Mouse (Mus musculus) intestine, embryonic 14.5 days (tissue): ENCODE measurements at regions not wholly inside any gene's neighbourhood (a gene's known extent, or its start where the extent isn't known, plus 50 kb on each side); places are given as distances from the start of the nearest gene placed in this dataset.

Experiments
- ATAC-seq: fragments of 200-750 bp; cut with Nextera tagmentation; replicated peaks from 2 replicates; pipeline ENCODE4 v1.8.0; 2017; ENCODE audit warnings: low read depth, moderate number of reproducible peaks, moderate TSS enrichment, moderate library complexity; ENCODE audit not compliant: low FRiP score, low TSS enrichment
- DNase-seq: peaks from one replicate; pipeline ENCODE4 v3.0.0-alpha.2; 2018; ENCODE audit warnings: low spot score
- H3K27ac ChIP-seq: fragments of 300-500 bp; sonication (generic); 2 replicates; pipeline ENCODE4 v1.5.1; 2014; ENCODE audit warnings: low read depth, mild to moderate bottlenecking, control low read depth
- H3K27me3 ChIP-seq: fragments of 300-500 bp; sonication (generic); replicated peaks from 2 replicates; pipeline ENCODE4 v1.6.1; 2014; ENCODE audit warnings: low read length, control low read depth; ENCODE audit not compliant: control insufficient read depth, insufficient read depth
- H3K36me3 ChIP-seq: fragments of 300-500 bp; sonication (generic); 2 replicates; pipeline ENCODE4 v1.6.1; 2014; ENCODE audit warnings: low read length, control low read depth; ENCODE audit not compliant: control insufficient read depth, insufficient read depth
- H3K4me1 ChIP-seq: fragments of 300-500 bp; sonication (generic); replicated peaks from 2 replicates; pipeline ENCODE4 v1.6.1; 2014; ENCODE audit warnings: low read length, control low read depth, mixed read lengths; ENCODE audit not compliant: control insufficient read depth, insufficient read depth
- H3K4me2 ChIP-seq: fragments of 300-500 bp; sonication (generic); 2 replicates; pipeline ENCODE4 v1.6.1; 2014; ENCODE audit warnings: low read length
- H3K4me3 ChIP-seq: fragments of 300-500 bp; sonication (generic); 2 replicates; pipeline ENCODE4 v1.5.1; 2014; ENCODE audit warnings: low read depth, low read length, control low read depth, mixed read lengths
- H3K9ac ChIP-seq: fragments of 300-500 bp; sonication (generic); 2 replicates; pipeline ENCODE4 v1.6.1; 2014; ENCODE audit warnings: mild to moderate bottlenecking, low read length
- H3K9me3 ChIP-seq: fragments of 300-500 bp; sonication (generic); 2 replicates; pipeline ENCODE4 v1.6.1; 2016; ENCODE audit warnings: low read length, control low read depth; ENCODE audit not compliant: control insufficient read depth
- WGBS: fragments of 180-500 bp; shearing (Covaris S2); extraction: QIAGEN DNeasy Blood & Tissue Kit; methylation state at CpG from one replicate; pipeline ENCODE4 v1.1.7; 2014; 5-methylcytosine and 5-hydroxymethylcytosine counted together

DNA sequence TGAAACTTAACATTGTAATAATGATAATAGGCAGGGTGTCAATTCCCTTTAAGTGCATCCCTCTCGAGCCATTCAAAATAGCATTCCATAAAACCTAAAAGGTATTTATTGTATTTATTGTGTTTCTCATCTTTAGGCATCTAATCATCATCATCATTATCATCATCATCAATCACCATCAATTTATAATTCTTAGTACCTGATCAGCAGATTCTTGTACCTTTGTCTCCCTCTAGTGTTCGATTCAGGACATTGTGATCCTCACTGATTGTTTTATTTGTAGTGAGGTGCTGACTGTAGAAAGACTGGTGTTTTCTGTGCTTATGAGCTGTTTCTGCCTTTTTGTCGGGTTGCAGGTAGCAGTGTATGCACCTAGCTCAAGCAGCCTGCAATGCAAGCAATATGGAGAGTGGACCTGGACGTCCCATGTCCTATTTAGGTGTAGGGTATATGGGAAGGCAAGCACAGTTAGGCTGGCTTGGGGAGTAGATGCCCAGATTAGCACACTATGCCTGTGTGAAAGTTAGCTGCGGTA is 177.4 kb upstream of the Gm28363 start:
- Histone ChIP-seq H3K9ac (no peak overlapping the region), H3K27ac (no peak overlapping the region), H3K4me2 (no peak overlapping the region), H3K4me1 (no peaks in the 10 kb centered on the region), H3K4me3 (no peak overlapping the region), H3K9me3 (no peaks in the 10 kb centered on the region), H3K27me3 (no peaks in the 10 kb centered on the region), H3K36me3 (no peaks in the 10 kb centered on the region)
- DNase-seq (peak; percentile 50), ATAC-seq (no peak)
- 23% methylated on average over 5 of the region's 5 CpGs for WGBS
